Mouse (Mus musculus): ENCODE data around the gene Pip4k2a.
"Not testable (repeated sequence)": the region's sequence is repeated elsewhere in the genome, so short reads cannot be mapped to it uniquely, and the experiment has no call there.

Pip4k2a gene

GRCm38 (mm10) chr2:18998054-18998478 lies at the start of gene Pip4k2a, which contains the start of gene 4930426L09Rik:
Gene Pip4k2a (minus strand): TSS chr2:18998126.
Gene 4930426L09Rik (plus strand): TSS chr2:18998343.
- peak; percentile 96 for DNase-seq (ENCODE audit: low spot score in 2 of 2)

- DNase-seq (ENCODE audit: low spot score in 2 of 2): no peak
These were observed 40.1 kb upstream of the Pip4k2a start for GRCm38 (mm10) chr2:19037907-19038570.

GRCm38 (mm10) chr2:19037430-19037829 lies 39.5 kb upstream of the Pip4k2a start:
- no peak for DNase-seq (ENCODE audit: low spot score in 2 of 2)

- DNase-seq (ENCODE audit: low spot score in 2 of 2): no peak
These were observed 26.9 kb upstream of the Pip4k2a start for GRCm38 (mm10) chr2:19024807-19025206.

GRCm38 (mm10) chr2:19018034-19018433 lies 20.1 kb upstream of the Pip4k2a start:
- DNase-seq (ENCODE audit: low spot score in 2 of 2): no peak

GRCm38 (mm10) chr2:19016839-19017238 lies 18.9 kb upstream of the Pip4k2a start:
- DNase-seq (ENCODE audit: low spot score in 2 of 2): no peak

GRCm38 (mm10) chr2:19016348-19016747 lies 18.4 kb upstream of the Pip4k2a start:
- DNase-seq (ENCODE audit: low spot score in 2 of 2): peak; percentile 63 to 77

GRCm38 (mm10) chr2:19011443-19011842 lies 13.5 kb upstream of the Pip4k2a start:
- no peak for DNase-seq (ENCODE audit: low spot score in 2 of 2)

GRCm38 (mm10) chr2:19010541-19010940 lies 12.6 kb upstream of the Pip4k2a start:
- DNase-seq (ENCODE audit: low spot score in 2 of 2): not testable (repeated sequence)

- DNase-seq (ENCODE audit: low spot score in 2 of 2): no peak
These were observed 9.7 kb upstream of the Pip4k2a start for GRCm38 (mm10) chr2:19007580-19007979.

GRCm38 (mm10) chr2:19006124-19006523 lies 8.2 kb upstream of the Pip4k2a start:
- DNase-seq (ENCODE audit: low spot score in 2 of 2): no peak

- DNase-seq (ENCODE audit: low spot score in 2 of 2): peak in 1 of 2 experiments; percentile 33
These were observed 6.9 kb upstream of the Pip4k2a start for GRCm38 (mm10) chr2:19004801-19005200.

- DNase-seq (ENCODE audit: low spot score in 2 of 2): no peak
These were observed 1.5 kb upstream of the Pip4k2a start for GRCm38 (mm10) chr2:18999395-18999794.

- peak in 1 of 2 experiments; percentile 57 for DNase-seq (ENCODE audit: low spot score in 2 of 2)
These were observed 447 bp downstream of the Pip4k2a start for GRCm38 (mm10) chr2:18997387-18997971.

GRCm38 (mm10) chr2:18996451-18997211 lies 1.3 kb downstream of the Pip4k2a start:
- DNase-seq (ENCODE audit: low spot score in 2 of 2): peak; percentile 41 to 43

GRCm38 (mm10) chr2:18992512-18993510 lies 5.1 kb downstream of the Pip4k2a start:
- DNase-seq (ENCODE audit: low spot score in 2 of 2): no peak

- no peak for DNase-seq (ENCODE audit: low spot score in 2 of 2)
These were observed 9.0 kb downstream of the Pip4k2a start for GRCm38 (mm10) chr2:18988885-18989284.

GRCm38 (mm10) chr2:18985506-18985905 lies 12.4 kb downstream of the Pip4k2a start:
- DNase-seq (ENCODE audit: low spot score in 2 of 2): no peak

GRCm38 (mm10) chr2:18984095-18984847 lies 13.7 kb downstream of the Pip4k2a start:
- DNase-seq (ENCODE audit: low spot score in 2 of 2): peak; percentile 59 to 60

- DNase-seq (ENCODE audit: low spot score in 2 of 2): no peak
These were observed 14.4 kb downstream of the Pip4k2a start for GRCm38 (mm10) chr2:18983546-18983945.

- no peak for DNase-seq (ENCODE audit: low spot score in 2 of 2)
These were observed 15.3 kb downstream of the Pip4k2a start for GRCm38 (mm10) chr2:18982581-18982980.

Data from thymus, postnatal 10 days (tissue).